Mouse (Mus musculus): Measurements from ENCODE around the gene Mrps25. TPM values are rescaled to one million over a fixed set of nuclear protein-coding genes. Genes with fewer than 3 reads are reported as not detected.

Gene Mrps25
- polyA plus RNA-seq (2012) = 1.2 and 1.4 TPM in 2 replicates

DNA sequence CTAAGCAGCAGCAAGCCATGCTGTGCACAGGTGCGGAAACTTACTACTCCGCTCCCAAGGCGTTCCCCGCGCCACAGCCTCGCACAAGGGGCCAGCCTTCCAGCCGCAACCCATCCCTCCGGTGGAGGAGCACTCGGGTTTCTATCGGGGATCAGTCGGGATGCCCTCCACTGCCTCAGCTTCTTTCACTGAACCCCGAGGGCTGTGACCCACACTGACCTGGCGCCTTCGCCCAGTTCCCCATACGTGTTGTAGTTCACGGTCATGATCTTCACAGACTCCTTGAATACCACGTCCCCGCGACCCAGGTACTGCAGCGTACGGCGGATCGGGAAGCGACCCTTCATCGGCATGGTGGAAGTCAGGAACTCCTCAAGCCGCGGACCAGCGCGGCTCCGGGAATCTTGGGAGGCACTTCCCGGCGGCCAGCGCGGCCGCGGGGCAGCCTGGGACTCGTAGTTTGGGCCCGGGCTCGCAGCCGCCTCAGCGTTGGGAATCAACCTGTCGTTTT is at the start of gene Mrps25:
TSS of gene Mrps25 (minus strand) at position 413 of the 511 bp plus-strand sequence.
- H3K4me1 ChIP-seq (ENCODE audit: control insufficient read depth) = peaks cover 33% of the 10 kb centered on the region
- peaks cover 43% of the 10 kb centered on the region for H3K36me3 ChIP-seq (ENCODE audit: control insufficient read depth)
- no peaks in the 10 kb centered on the region for H3K9me3 ChIP-seq (ENCODE audit: control insufficient read depth, low read length)
- TF ChIP-seq TAL1 (IDR thresholded peaks at IDR 0.05; ENCODE audit: low read length) = no peak
- no peak for TF ChIP-seq GATA1 (IDR thresholded peaks at IDR 0.05; ENCODE audit: low read length)
- no peaks in the 10 kb centered on the region for H3K27me3 ChIP-seq (ENCODE audit: control insufficient read depth)
- peak within 1 kb of the TSS; percentile 86 for H3K4me3 ChIP-seq (replicated peaks)

DNA sequence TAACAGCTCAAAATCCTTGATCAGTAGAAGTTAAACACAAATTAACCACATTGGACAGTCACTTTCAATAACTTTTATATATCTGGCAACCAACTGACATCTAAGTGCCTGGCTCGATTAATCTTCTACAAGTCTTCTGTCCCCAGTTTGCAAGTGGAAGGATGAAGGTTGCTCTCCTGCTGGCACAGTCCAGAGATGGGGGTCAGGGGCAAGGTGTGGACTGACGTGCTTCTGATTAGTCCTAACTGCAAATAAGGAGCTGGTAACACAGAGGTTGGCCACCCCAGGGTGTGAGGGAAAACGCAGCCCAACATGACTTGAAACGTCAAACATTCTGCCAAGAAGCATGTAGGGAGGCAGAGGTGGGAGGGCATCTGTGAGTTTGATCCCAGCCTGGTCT is 47.9 kb upstream of the Mrps25 start:
- H3K4me3 ChIP-seq (replicated peaks) = no peak overlapping the region
- no peaks in the 10 kb centered on the region for H3K4me1 ChIP-seq (ENCODE audit: control insufficient read depth)
- no peaks in the 10 kb centered on the region for H3K36me3 ChIP-seq (ENCODE audit: control insufficient read depth)
- no peaks in the 10 kb centered on the region for H3K9me3 ChIP-seq (ENCODE audit: control insufficient read depth, low read length)
- TF ChIP-seq TAL1 (IDR thresholded peaks at IDR 0.05; ENCODE audit: low read length) = no peak
- no peak for TF ChIP-seq GATA1 (IDR thresholded peaks at IDR 0.05; ENCODE audit: low read length)
- H3K27me3 ChIP-seq (ENCODE audit: control insufficient read depth) = no peaks in the 10 kb centered on the region

GRCm38 (mm10) chr6:92231356-92231755 is 47.5 kb upstream of the Mrps25 start:
- H3K9me3 ChIP-seq (ENCODE audit: control insufficient read depth, low read length) = no peaks in the 10 kb centered on the region
- H3K4me1 ChIP-seq (ENCODE audit: control insufficient read depth) = no peaks in the 10 kb centered on the region
- H3K4me3 ChIP-seq (replicated peaks) = no peak overlapping the region
- no peak for TF ChIP-seq TAL1 (IDR thresholded peaks at IDR 0.05; ENCODE audit: low read length)
- TF ChIP-seq GATA1 (IDR thresholded peaks at IDR 0.05; ENCODE audit: low read length) = no peak
- H3K27me3 ChIP-seq (ENCODE audit: control insufficient read depth) = no peaks in the 10 kb centered on the region
- H3K36me3 ChIP-seq (ENCODE audit: control insufficient read depth) = no peaks in the 10 kb centered on the region

DNA sequence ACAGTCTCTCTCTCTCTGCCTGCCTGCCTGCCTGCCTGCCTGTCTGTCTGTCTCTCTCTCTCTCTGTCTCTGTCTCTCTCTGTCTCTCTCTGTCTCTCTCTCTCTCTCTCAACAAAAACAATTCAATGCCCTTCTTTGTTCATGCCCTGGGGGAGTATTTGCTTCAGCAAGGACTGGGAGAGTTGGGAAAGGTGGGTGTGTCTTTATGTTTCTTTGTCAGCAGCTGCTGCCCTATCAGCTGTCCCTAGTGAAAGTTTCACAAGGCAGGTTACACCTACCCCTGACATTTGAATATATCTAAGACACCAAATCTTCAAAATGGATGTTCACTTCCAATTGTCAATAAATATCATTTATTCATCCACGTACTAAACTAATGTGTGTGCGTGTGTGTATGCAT is 45.8 kb upstream of the Mrps25 start:
- TF ChIP-seq GATA1 (IDR thresholded peaks at IDR 0.05; ENCODE audit: low read length) (no peak), TAL1 (IDR thresholded peaks at IDR 0.05; ENCODE audit: low read length) (no peak)
- no peaks in the 10 kb centered on the region for H3K9me3 ChIP-seq (ENCODE audit: control insufficient read depth, low read length)
- no peak overlapping the region for H3K4me3 ChIP-seq (replicated peaks)
- H3K27me3 ChIP-seq (ENCODE audit: control insufficient read depth) = no peaks in the 10 kb centered on the region
- no peaks in the 10 kb centered on the region for H3K36me3 ChIP-seq (ENCODE audit: control insufficient read depth)
- H3K4me1 ChIP-seq (ENCODE audit: control insufficient read depth) = no peaks in the 10 kb centered on the region

DNA sequence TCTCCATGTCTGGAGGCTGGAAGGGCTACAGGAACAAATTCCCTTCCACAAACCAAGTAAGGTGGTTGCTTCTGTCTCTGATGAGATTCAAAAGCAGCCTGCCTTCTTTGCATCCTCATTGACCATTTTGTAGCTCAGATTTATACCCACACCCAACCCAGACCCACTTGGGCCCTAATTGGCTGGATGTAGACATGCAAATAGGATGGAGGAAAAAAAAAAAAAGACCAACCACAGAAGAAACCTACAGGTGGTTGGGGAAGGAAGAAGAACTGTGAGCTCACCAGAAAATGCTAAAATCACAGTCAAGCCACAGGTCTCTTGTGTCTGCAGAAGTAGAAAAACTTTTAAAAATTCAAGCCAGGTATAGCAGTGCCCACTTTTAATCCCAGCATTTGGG is 45.3 kb upstream of the Mrps25 start:
- Histone ChIP-seq H3K4me1 (ENCODE audit: control insufficient read depth) (no peaks in the 10 kb centered on the region), H3K36me3 (ENCODE audit: control insufficient read depth) (no peaks in the 10 kb centered on the region), H3K4me3 (replicated peaks) (no peak overlapping the region), H3K9me3 (ENCODE audit: control insufficient read depth, low read length) (no peaks in the 10 kb centered on the region), H3K27me3 (ENCODE audit: control insufficient read depth) (no peaks in the 10 kb centered on the region)
- TF ChIP-seq TAL1 (IDR thresholded peaks at IDR 0.05; ENCODE audit: low read length) = no peak
- TF ChIP-seq GATA1 (IDR thresholded peaks at IDR 0.05; ENCODE audit: low read length) = no peak

- no peak for TF ChIP-seq TAL1 (IDR thresholded peaks at IDR 0.05; ENCODE audit: low read length)
- TF ChIP-seq GATA1 (IDR thresholded peaks at IDR 0.05; ENCODE audit: low read length) = no peak
- H3K9me3 ChIP-seq (ENCODE audit: control insufficient read depth, low read length) = no peaks in the 10 kb centered on the region
- H3K4me1 ChIP-seq (ENCODE audit: control insufficient read depth) = peaks cover 6% of the 10 kb centered on the region
- H3K27me3 ChIP-seq (ENCODE audit: control insufficient read depth) = no peaks in the 10 kb centered on the region
- no peaks in the 10 kb centered on the region for H3K36me3 ChIP-seq (ENCODE audit: control insufficient read depth)
- no peak overlapping the region for H3K4me3 ChIP-seq (replicated peaks)
These were observed 41.1 kb upstream of the Mrps25 start for GRCm38 (mm10) chr6:92224981-92225380.

DNA sequence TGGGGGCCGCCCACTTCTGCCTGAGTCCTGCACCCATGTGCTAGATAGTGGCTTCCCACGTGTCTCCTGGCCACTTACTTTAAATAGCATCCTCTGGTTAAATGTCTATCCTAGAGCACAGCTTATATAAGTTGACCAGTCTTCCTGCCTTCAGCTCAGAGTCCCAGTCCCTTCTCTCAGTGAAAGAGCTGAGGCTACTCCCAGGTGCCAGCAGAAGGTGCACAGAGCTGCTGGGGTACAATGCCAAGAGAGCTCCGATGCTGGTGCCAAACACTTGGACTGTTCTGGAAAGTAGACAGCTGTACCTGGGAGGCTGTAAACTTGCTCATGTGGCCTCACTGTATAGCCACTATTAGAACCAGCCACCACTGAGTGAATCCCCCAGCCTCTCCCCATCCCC is 38.2 kb upstream of the Mrps25 start:
- Histone ChIP-seq H3K9me3 (ENCODE audit: control insufficient read depth, low read length) (no peaks in the 10 kb centered on the region), H3K4me3 (replicated peaks) (no peak overlapping the region)
- TF ChIP-seq GATA1 (IDR thresholded peaks at IDR 0.05; ENCODE audit: low read length) = no peak

DNA sequence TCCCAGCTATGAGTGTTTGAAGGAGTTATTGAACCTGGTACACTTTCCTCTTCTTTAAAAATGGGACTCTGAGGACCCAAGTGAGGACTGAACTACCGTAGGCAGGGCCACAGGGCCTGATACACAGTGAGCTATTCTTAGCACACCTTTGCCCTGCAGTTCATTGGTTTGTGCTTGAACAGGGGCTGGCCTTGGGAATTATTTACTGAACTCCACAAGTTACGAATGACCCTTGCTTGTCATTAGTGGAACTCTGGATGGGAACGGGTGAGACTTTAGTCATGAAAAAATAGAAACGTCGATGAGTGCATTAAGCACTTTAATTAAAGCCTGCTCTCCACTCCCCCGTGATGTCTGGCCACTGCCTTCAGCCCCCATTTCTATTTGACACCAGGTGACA is 37.8 kb upstream of the Mrps25 start:
- Histone ChIP-seq H3K4me1 (ENCODE audit: control insufficient read depth) (peaks cover 6% of the 10 kb centered on the region), H3K9me3 (ENCODE audit: control insufficient read depth, low read length) (no peaks in the 10 kb centered on the region), H3K36me3 (ENCODE audit: control insufficient read depth) (no peaks in the 10 kb centered on the region), H3K27me3 (ENCODE audit: control insufficient read depth) (no peaks in the 10 kb centered on the region), H3K4me3 (replicated peaks) (no peak overlapping the region)
- TF ChIP-seq GATA1 (IDR thresholded peaks at IDR 0.05; ENCODE audit: low read length) (no peak), TAL1 (IDR thresholded peaks at IDR 0.05; ENCODE audit: low read length) (no peak)

More for the DNA sequence above, 38.2 kb upstream of the Mrps25 start:
- H3K27me3 ChIP-seq (ENCODE audit: control insufficient read depth) = no peaks in the 10 kb centered on the region
- H3K36me3 ChIP-seq (ENCODE audit: control insufficient read depth) = no peaks in the 10 kb centered on the region
- peaks cover 6% of the 10 kb centered on the region for H3K4me1 ChIP-seq (ENCODE audit: control insufficient read depth)

- Histone ChIP-seq H3K36me3 (ENCODE audit: control insufficient read depth) (no peaks in the 10 kb centered on the region), H3K9me3 (ENCODE audit: control insufficient read depth, low read length) (no peaks in the 10 kb centered on the region), H3K4me1 (ENCODE audit: control insufficient read depth) (peaks cover 20% of the 10 kb centered on the region), H3K27me3 (ENCODE audit: control insufficient read depth) (no peaks in the 10 kb centered on the region), H3K4me3 (replicated peaks) (no peak overlapping the region)
- TF ChIP-seq TAL1 (IDR thresholded peaks at IDR 0.05; ENCODE audit: low read length) (no peak), GATA1 (IDR thresholded peaks at IDR 0.05; ENCODE audit: low read length) (no peak)
These were observed 35.6 kb upstream of the Mrps25 start for GRCm38 (mm10) chr6:92219445-92219844.

All from erythroblast, embryonic 14.5 days (primary cell).